Mouse (Mus musculus) liver, postnatal 0 days (tissue): ENCODE results near the gene Fat3. TPM values are rescaled to one million over a fixed set of nuclear protein-coding genes. Genes with fewer than 3 reads are reported as not detected.

ENCODE experiments used
- ATAC-seq: fragments of 200-750 bp; cut with Nextera tagmentation; 2 replicates; pipeline ENCODE4 v1.8.0; 2017; ENCODE audit warnings: mild to moderate bottlenecking, moderate library complexity
- DNase-seq: peaks from one replicate; pipeline ENCODE4 v3.0.0-alpha.2; 2016
- H3K27ac ChIP-seq: fragments of 300-500 bp; sonication (generic); 2 replicates; pipeline ENCODE4 v1.5.1; 2014; ENCODE audit warnings: antibody characterized with exemption, moderate library complexity, mild to moderate bottlenecking, low read depth
- H3K27me3 ChIP-seq: fragments of 300-500 bp; sonication (generic); 2 replicates; pipeline ENCODE4 v1.6.1; 2014; ENCODE audit warnings: low read length, control low read depth, mixed read lengths; ENCODE audit not compliant: insufficient read depth
- H3K36me3 ChIP-seq: fragments of 300-500 bp; sonication (generic); replicated peaks from 2 replicates; pipeline ENCODE4 v1.6.1; 2014; ENCODE audit warnings: mild to moderate bottlenecking, control low read depth, low read length, moderate library complexity, mixed read lengths; ENCODE audit not compliant: insufficient read depth
- H3K4me1 ChIP-seq: fragments of 300-500 bp; sonication (generic); 2 replicates; pipeline ENCODE4 v1.6.1; 2014; ENCODE audit warnings: antibody characterized with exemption, mild to moderate bottlenecking, control low read depth; ENCODE audit not compliant: insufficient read depth
- H3K4me2 ChIP-seq: fragments of 300-500 bp; sonication (generic); 2 replicates; pipeline ENCODE4 v1.6.1; 2014; ENCODE audit warnings: low read depth, mild to moderate bottlenecking, low read length, moderate library complexity, mixed read lengths
- H3K4me3 ChIP-seq: fragments of 300-500 bp; sonication (generic); 2 replicates; pipeline ENCODE4 v1.5.1; 2014; ENCODE audit warnings: low read depth, low read length
- H3K9ac ChIP-seq: fragments of 300-500 bp; sonication (generic); replicated peaks from 2 replicates; pipeline ENCODE4 v1.6.1; 2014; ENCODE audit warnings: mild to moderate bottlenecking, moderate library complexity
- H3K9me3 ChIP-seq: fragments of 300-500 bp; sonication (generic); 2 replicates; pipeline ENCODE4 v1.6.1; 2016; ENCODE audit warnings: mild to moderate bottlenecking, control low read depth, low read length, mixed read lengths
- CTCF ChIP-seq: sonication (generic); IDR thresholded peaks from 2 replicates; pipeline ENCODE4 v1.5.1; 2016; ENCODE audit warnings: antibody characterized with exemption, low read depth
- EP300 ChIP-seq: IDR thresholded peaks from 2 replicates; pipeline ENCODE4 v1.6.1; 2016; ENCODE audit warnings: antibody characterized with exemption, low read depth, mild to moderate bottlenecking
- WGBS: fragments of 180-500 bp; shearing (Covaris S2); extraction: QIAGEN DNeasy Blood & Tissue Kit; methylation state at CpG from one replicate; pipeline ENCODE4 v1.1.7; 2014; ENCODE audit not compliant: insufficient replicate concordance; 5-methylcytosine and 5-hydroxymethylcytosine counted together
- polyA plus RNA-seq: library from polyadenylated mRNA; unstranded; fragments of >200 nt; fragmentation: Nextera tagmentation; extraction: Ambion mirVana; gene quantifications from 2 replicates; pipeline ENCODE4 v1.2.1, GENCODE M21; 2015

Fat3 gene
- polyA plus RNA-seq, 1 experiment from 2014 or later, result 0.02 TPM

- Histone ChIP-seq H3K4me3 (no peak overlapping the region), H3K4me2 (no peak overlapping the region), H3K4me1 (no peaks in the 10 kb centered on the region), H3K9ac (no peak overlapping the region), H3K27ac (no peak overlapping the region), H3K27me3 (no peaks in the 10 kb centered on the region), H3K9me3 (no peaks in the 10 kb centered on the region), H3K36me3 (no peaks in the 10 kb centered on the region)
- TF ChIP-seq EP300 (no peak), CTCF (no peak)
- WGBS, result 44% methylated on average over 5 of the region's 5 CpGs
- ATAC-seq (no peak), DNase-seq (no peak)
These were observed 573.6 kb downstream of the Fat3 start for GRCm38 (mm10) chr9:15927378-15928083.

GRCm38 (mm10) chr9:15925237-15925636, 575.8 kb downstream of the Fat3 start:
- H3K27me3 ChIP-seq, result no peaks in the 10 kb centered on the region
- H3K9ac ChIP-seq, result no peak overlapping the region
- H3K4me2 ChIP-seq, result no peak overlapping the region
- H3K9me3 ChIP-seq, result no peaks in the 10 kb centered on the region
- WGBS, result 70% methylated on average over 5 of the region's 5 CpGs
- no peak overlapping the region for H3K27ac ChIP-seq
- H3K36me3 ChIP-seq, result no peaks in the 10 kb centered on the region
- no peak for ATAC-seq
- no peaks in the 10 kb centered on the region for H3K4me1 ChIP-seq
- H3K4me3 ChIP-seq, result no peak overlapping the region
- DNase-seq, result no peak
- TF ChIP-seq CTCF, result no peak
- no peak for TF ChIP-seq EP300

GRCm38 (mm10) chr9:15920271-15920670, 580.8 kb downstream of the Fat3 start:
- TF ChIP-seq EP300 (no peak), CTCF (no peak)
- H3K36me3 ChIP-seq, result no peaks in the 10 kb centered on the region
- H3K4me2 ChIP-seq, result no peak overlapping the region
- WGBS, result 44% methylated on average over 4 of the region's 4 CpGs
- no peaks in the 10 kb centered on the region for H3K27me3 ChIP-seq
- no peak overlapping the region for H3K9ac ChIP-seq
- DNase-seq (no peak), ATAC-seq (no peak)
- H3K27ac ChIP-seq, result no peak overlapping the region
- no peak overlapping the region for H3K4me3 ChIP-seq
- H3K9me3 ChIP-seq, result no peaks in the 10 kb centered on the region
- no peaks in the 10 kb centered on the region for H3K4me1 ChIP-seq

- TF ChIP-seq EP300, result no peak
- peak; percentile 46 for TF ChIP-seq CTCF
- Histone ChIP-seq H3K27me3 (no peaks in the 10 kb centered on the region), H3K4me3 (no peak overlapping the region), H3K4me2 (no peak overlapping the region), H3K4me1 (no peaks in the 10 kb centered on the region), H3K36me3 (no peaks in the 10 kb centered on the region), H3K9ac (no peak overlapping the region), H3K27ac (no peak overlapping the region), H3K9me3 (no peaks in the 10 kb centered on the region)
- WGBS, result 69% methylated on average over 5 of the region's 5 CpGs
- ATAC-seq (no peak), DNase-seq (no peak)
These were observed 581.6 kb downstream of the Fat3 start for GRCm38 (mm10) chr9:15919373-15920005.

- Histone ChIP-seq H3K27ac (no peak overlapping the region), H3K4me2 (no peak overlapping the region)
- TF ChIP-seq EP300 (no peak), CTCF (no peak)
These were observed 584.5 kb downstream of the Fat3 start for GRCm38 (mm10) chr9:15916600-15916999.

GRCm38 (mm10) chr9:15912735-15913134, 588.4 kb downstream of the Fat3 start:
- Histone ChIP-seq H3K27ac (no peak overlapping the region), H3K9ac (no peak overlapping the region), H3K9me3 (no peaks in the 10 kb centered on the region), H3K4me1 (no peaks in the 10 kb centered on the region), H3K27me3 (no peaks in the 10 kb centered on the region), H3K36me3 (no peaks in the 10 kb centered on the region), H3K4me2 (no peak overlapping the region), H3K4me3 (no peak overlapping the region)
- WGBS, result 56% methylated on average over 1 of the region's 1 CpGs
- DNase-seq, result no peak
- TF ChIP-seq CTCF, result no peak
- no peak for TF ChIP-seq EP300
- no peak for ATAC-seq

More at GRCm38 (mm10) chr9:15916600-15916999, 584.5 kb downstream of the Fat3 start:
- no peak overlapping the region for H3K4me3 ChIP-seq
- no peak for DNase-seq
- no peaks in the 10 kb centered on the region for H3K9me3 ChIP-seq
- no peaks in the 10 kb centered on the region for H3K27me3 ChIP-seq
- ATAC-seq, result no peak
- no peak overlapping the region for H3K9ac ChIP-seq
- no peaks in the 10 kb centered on the region for H3K36me3 ChIP-seq
- H3K4me1 ChIP-seq, result no peaks in the 10 kb centered on the region
